In genomic region chrX:103610401-103610800, GRCm38 (mm10) we compare ENCODE assay signal across 24 mouse cellular contexts. TPM values are rescaled to one million over a fixed set of nuclear protein-coding genes. Genes with fewer than 3 reads are reported as not detected.
DNase-seq lines count a peak whose midpoint lies in the region; ATAC-seq and TF ChIP-seq lines count a peak whose summit lies in the region.
"Had no signal": no experiment of that assay in that cellular context is flagged by ENCODE, and none has a peak within 500 bp of the region (broad histone marks: within the 10 kb centered on the region; RNA-seq: fewer than 3 reads in every experiment).

No protein-coding gene starts in this region.

- H3K4me2 ChIP-seq in liver, postnatal 0 days (ENCODE audit: low read depth, low read length): no peak overlapping the region
- H3K4me2 ChIP-seq: embryonic facial prominence, embryonic 15.5 days; heart, embryonic 15.5 days; hindbrain, embryonic 12.5 days; midbrain, embryonic 15.5 days had no signal

- H3K36me3 ChIP-seq in heart, adult 2 months (ENCODE audit: control insufficient read depth, insufficient read depth, low read length): no peaks in the 10 kb centered on the region
- peaks cover 21% of the 10 kb centered on the region for H3K36me3 ChIP-seq in liver, postnatal 0 days (replicated peaks; ENCODE audit: insufficient read depth, low read length)
- H3K36me3 ChIP-seq: midbrain, embryonic 15.5 days had no signal

- peak; percentile 56 for TF ChIP-seq CTCF in heart, adult 2 months (IDR thresholded peaks at IDR 0.05)
- TF ChIP-seq CTCF in liver, postnatal 0 days (IDR thresholded peaks at IDR 0.05; ENCODE audit: low read depth): peak; percentile 59

- no peaks in the 10 kb centered on the region for H3K27me3 ChIP-seq in heart, adult 2 months (ENCODE audit: control insufficient read depth, insufficient read depth, low read length)
- H3K27me3 ChIP-seq in liver, postnatal 0 days (ENCODE audit: insufficient read depth, low read length): no peaks in the 10 kb centered on the region
- H3K27me3 ChIP-seq: embryonic facial prominence, embryonic 15.5 days; heart, embryonic 15.5 days; hindbrain, embryonic 12.5 days; midbrain, embryonic 15.5 days had no signal

- TF ChIP-seq POLR2A in heart, adult 2 months (IDR thresholded peaks at IDR 0.05; ENCODE audit: insufficient read depth, low read depth, low read length): no peak

- no peak overlapping the region for H3K9ac ChIP-seq in heart, adult 2 months (ENCODE audit: low read depth, low read length)
- H3K9ac ChIP-seq in liver, postnatal 0 days (replicated peaks): no peak overlapping the region
- H3K9ac ChIP-seq: embryonic facial prominence, embryonic 15.5 days; heart, embryonic 15.5 days; hindbrain, embryonic 12.5 days; midbrain, embryonic 15.5 days had no signal

- H3K79me2 ChIP-seq in heart, adult 2 months (replicated peaks; ENCODE audit: control insufficient read depth, insufficient read depth, low read length): no peaks in the 10 kb centered on the region

- no peaks in the 10 kb centered on the region for H3K4me1 ChIP-seq in heart, adult 2 months (ENCODE audit: control insufficient read depth, insufficient read depth, low read length)
- no peaks in the 10 kb centered on the region for H3K4me1 ChIP-seq in liver, postnatal 0 days (ENCODE audit: insufficient read depth)
- H3K4me1 ChIP-seq: embryonic facial prominence, embryonic 15.5 days; heart, embryonic 15.5 days; hindbrain, embryonic 12.5 days had no signal

- no peak for TF ChIP-seq EP300 in heart, adult 2 months (IDR thresholded peaks at IDR 0.05; ENCODE audit: insufficient read depth, low read depth, low read length)
- no peak for TF ChIP-seq EP300 in liver, postnatal 0 days (IDR thresholded peaks at IDR 0.05; ENCODE audit: low read depth)

- no peaks in the 10 kb centered on the region for H3K9me3 ChIP-seq in liver, postnatal 0 days (ENCODE audit: low read length)
- H3K9me3 ChIP-seq: embryonic facial prominence, embryonic 15.5 days; heart, embryonic 15.5 days; hindbrain, embryonic 12.5 days; midbrain, embryonic 15.5 days had no signal

- H3K27ac ChIP-seq in heart, adult 2 months: no peak overlapping the region
- no peak overlapping the region for H3K27ac ChIP-seq in liver, postnatal 0 days (ENCODE audit: low read depth)
- H3K27ac ChIP-seq: embryonic facial prominence, embryonic 15.5 days; heart, embryonic 15.5 days; hindbrain, embryonic 12.5 days; macrophage; midbrain, embryonic 15.5 days had no signal

- WGBS in heart, adult 2 months: 96% methylated on average over 5 of the region's 5 CpGs
- 91% methylated on average over 5 of the region's 5 CpGs for WGBS in liver, postnatal 0 days (ENCODE audit: insufficient replicate concordance)

- no peak for ATAC-seq in liver, postnatal 0 days
- no peak for ATAC-seq in megakaryocyte, adult 5-6 weeks (ENCODE audit: poor library complexity, severe bottlenecking)
- ATAC-seq: intestine, embryonic 16.5 days; midbrain, embryonic 15.5 days had no signal

- intact Hi-C loops in heart, adult 2 months (cut with DNase I): no loop called here
- intact Hi-C loops in heart, postnatal 25 days (cut with DNase I): no loop called here

- H3K4me3 ChIP-seq in heart, adult 2 months: no peak overlapping the region
- H3K4me3 ChIP-seq in liver, postnatal 0 days (ENCODE audit: low read depth, low read length): no peak overlapping the region
- H3K4me3 ChIP-seq: embryonic facial prominence, embryonic 15.5 days; heart, embryonic 15.5 days; hindbrain, embryonic 12.5 days; midbrain, embryonic 15.5 days had no signal

- DNase-seq in heart, adult 2 months: no peak
- DNase-seq in heart, postnatal 25 days (ENCODE audit: low spot score): no peak
- no peak for DNase-seq in liver, postnatal 0 days
- DNase-seq in liver: no peak
- peak; percentile 19 for DNase-seq in NIH3T3 (ENCODE audit: low read depth)
- peak; percentile 39 for DNase-seq in retina, embryonic 14.5 days (ENCODE audit: low spot score)
- DNase-seq: adrenal gland, postnatal 25 days; cerebellum, adult 8-10 months; kidney, postnatal 14 days; thymus, adult 2 months had no signal

RNA-seq across cellular contexts. Expression of gene Zcchc13, which starts 20.0 kb away (rescaled TPM):
- total RNA-seq in heart, adult 2 months (2021): not detected
- polyA plus RNA-seq in heart, adult 2 months (2012; rRNA removed): not detected in 2 replicates
- total RNA-seq in heart, postnatal 25 days (2021): not detected
- polyA plus RNA-seq in liver, postnatal 0 days (2015; fragmentation: Nextera tagmentation; extraction: Ambion mirVana): not detected in 2 replicates
- 0.30 TPM in 1 of 2 replicates, not detected in the other for total RNA-seq in megakaryocyte, adult 5-6 weeks (2015)
- total RNA-seq in megakaryocyte, adult 5-6 weeks (2017): not detected in 2 replicates
- total RNA-seq: adrenal gland, postnatal 25 days; common myeloid progenitor, adult 5-6 weeks; granulocyte monocyte progenitor cell, adult 5-6 weeks; MEL had no signal
- polyA plus RNA-seq: embryonic facial prominence, embryonic 15.5 days; forebrain, embryonic 11.5 days; heart, embryonic 15.5 days; hindbrain, embryonic 12.5 days; intestine, embryonic 16.5 days; limb, embryonic 14.5 days; liver, embryonic 16.5 days; macrophage; midbrain, embryonic 15.5 days; stomach, embryonic 14.5 days had no signal

Comparison
In these comparisons a context has a peak if more than half of its experiments do, and no peak if none do; other contexts are left out.
1. DNase-seq: peak in NIH3T3 (single experiment) and retina, embryonic 14.5 days (single experiment); none in heart, adult 2 months (0 of 2), heart, postnatal 25 days (single experiment), liver, postnatal 0 days (single experiment) and liver (single experiment).